Mouse (Mus musculus): ENCODE measurements at regions not wholly inside any gene's neighbourhood (a gene's known extent, or its start where the extent isn't known, plus 50 kb on each side); places are given as distances from the start of the nearest gene placed in this dataset.

DNA sequence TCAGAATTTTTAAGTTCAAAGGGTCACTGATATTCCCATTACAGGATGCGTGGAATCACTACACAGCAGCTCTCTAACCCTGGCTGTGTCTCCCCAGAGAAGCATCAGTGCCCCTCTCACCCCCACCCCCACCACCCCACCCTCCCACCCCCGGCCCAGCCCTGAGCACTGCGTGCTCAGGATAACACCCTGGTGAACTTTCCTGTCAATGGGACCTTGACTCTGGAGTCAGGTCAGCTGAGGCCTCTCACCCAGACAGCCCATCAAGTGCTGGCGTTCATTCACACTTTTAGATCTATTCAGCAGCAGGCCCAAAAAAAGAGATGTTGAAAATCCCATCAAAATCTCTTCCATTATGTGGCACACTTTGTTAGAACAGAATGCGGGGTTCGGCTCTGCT lies 148.6 kb upstream of the Lef1 start:
- Histone ChIP-seq H3K4me1 (replicated peaks; ENCODE audit: control insufficient read depth in 2 of 2, insufficient read depth in 2 of 2, low read length in 1 of 2) (no peaks in the 10 kb centered on the region), H3K27me3 (ENCODE audit: control insufficient read depth, insufficient read depth, low read length) (no peaks in the 10 kb centered on the region), H3K36me3 (replicated peaks; ENCODE audit: control insufficient read depth, insufficient read depth, low read depth) (no peaks in the 10 kb centered on the region), H3K9me3 (ENCODE audit: control insufficient read depth, low read length) (no peaks in the 10 kb centered on the region), H3K4me2 (ENCODE audit: low read depth) (no peak overlapping the region), H3K9ac (replicated peaks) (no peak overlapping the region), H3K27ac (no peak overlapping the region), H3K4me3 (ENCODE audit: insufficient read depth in 1 of 2, low read depth in 2 of 2, low read length in 2 of 2) (no peak overlapping the region)
- TF ChIP-seq CTCF (IDR thresholded peaks at IDR 0.05; ENCODE audit: low read depth) (no peak), EP300 (IDR thresholded peaks at IDR 0.05; ENCODE audit: low read depth) (no peak)
- 46% methylated on average over 6 of the region's 6 CpGs for WGBS (ENCODE audit: insufficient replicate concordance)
- ATAC-seq (ENCODE audit: insufficient read depth), result no peak
- DNase-seq (ENCODE audit: low read depth in 3 of 3, low spot score in 3 of 3), result no peak

DNA sequence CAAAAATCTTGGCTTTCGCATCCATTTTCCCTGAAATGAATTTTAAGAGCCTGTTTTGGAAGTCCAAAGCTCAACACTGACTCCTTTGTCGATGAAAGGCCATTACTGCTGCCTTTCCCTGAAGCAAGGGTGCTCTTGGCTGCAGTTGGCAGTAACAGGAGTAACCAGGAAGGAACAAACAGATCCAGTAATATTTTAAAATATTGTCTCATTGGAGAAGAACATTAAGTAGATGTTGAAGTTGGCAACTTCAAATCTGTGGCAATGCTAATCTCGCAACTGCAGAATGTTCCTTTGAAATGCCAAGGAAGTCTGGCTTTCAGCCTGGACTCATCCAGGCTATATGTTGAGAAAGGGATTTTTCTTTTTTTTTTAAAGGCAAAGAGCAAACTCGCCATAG lies 154.3 kb upstream of the Lef1 start:
- WGBS (ENCODE audit: insufficient replicate concordance), result 52% methylated on average over 4 of the region's 4 CpGs
- H3K36me3 ChIP-seq (replicated peaks; ENCODE audit: control insufficient read depth, insufficient read depth, low read depth), result no peaks in the 10 kb centered on the region
- no peak overlapping the region for H3K4me3 ChIP-seq (ENCODE audit: insufficient read depth in 1 of 2, low read depth in 2 of 2, low read length in 2 of 2)
- ATAC-seq (ENCODE audit: insufficient read depth) (no peak), DNase-seq (ENCODE audit: low read depth in 3 of 3, low spot score in 3 of 3) (no peak)
- no peak overlapping the region for H3K4me2 ChIP-seq (ENCODE audit: low read depth)
- H3K4me1 ChIP-seq (replicated peaks; ENCODE audit: control insufficient read depth in 2 of 2, insufficient read depth in 2 of 2, low read length in 1 of 2), result no peaks in the 10 kb centered on the region
- no peak for TF ChIP-seq CTCF (IDR thresholded peaks at IDR 0.05; ENCODE audit: low read depth)
- TF ChIP-seq EP300 (IDR thresholded peaks at IDR 0.05; ENCODE audit: low read depth), result no peak
- no peaks in the 10 kb centered on the region for H3K9me3 ChIP-seq (ENCODE audit: control insufficient read depth, low read length)
- no peak overlapping the region for H3K27ac ChIP-seq
- no peaks in the 10 kb centered on the region for H3K27me3 ChIP-seq (ENCODE audit: control insufficient read depth, insufficient read depth, low read length)
- H3K9ac ChIP-seq (replicated peaks), result no peak overlapping the region

DNA sequence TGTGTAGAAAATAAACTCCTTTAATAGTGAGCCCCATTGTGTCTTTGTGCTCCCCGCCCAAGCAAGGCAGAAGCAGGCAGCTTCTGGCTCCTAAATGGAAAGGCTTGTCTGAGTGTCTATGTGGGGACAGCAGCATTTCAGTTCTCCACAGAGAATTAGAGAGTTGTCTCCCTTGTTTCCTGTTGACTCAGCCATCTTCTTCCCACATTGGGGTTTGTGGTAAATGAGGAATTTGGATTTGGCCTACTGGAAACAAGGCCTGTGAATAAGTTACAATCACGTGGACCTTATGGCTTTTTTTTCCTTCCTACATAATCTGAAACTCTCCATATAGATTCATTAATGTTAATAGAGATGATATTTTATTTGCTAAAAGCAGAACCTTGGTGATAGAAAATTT lies 158.9 kb upstream of the Lef1 start:
- no peaks in the 10 kb centered on the region for H3K36me3 ChIP-seq (replicated peaks; ENCODE audit: control insufficient read depth, insufficient read depth, low read depth)
- H3K4me3 ChIP-seq (ENCODE audit: insufficient read depth in 1 of 2, low read depth in 2 of 2, low read length in 2 of 2), result no peak overlapping the region
- H3K4me1 ChIP-seq (replicated peaks; ENCODE audit: control insufficient read depth in 2 of 2, insufficient read depth in 2 of 2, low read length in 1 of 2), result no peaks in the 10 kb centered on the region
- H3K27ac ChIP-seq, result no peak overlapping the region
- no peak for TF ChIP-seq EP300 (IDR thresholded peaks at IDR 0.05; ENCODE audit: low read depth)
- TF ChIP-seq CTCF (IDR thresholded peaks at IDR 0.05; ENCODE audit: low read depth), result no peak
- H3K9me3 ChIP-seq (ENCODE audit: control insufficient read depth, low read length), result no peaks in the 10 kb centered on the region
- no peaks in the 10 kb centered on the region for H3K27me3 ChIP-seq (ENCODE audit: control insufficient read depth, insufficient read depth, low read length)
- ATAC-seq (ENCODE audit: insufficient read depth) (no peak), DNase-seq (ENCODE audit: low read depth in 3 of 3, low spot score in 3 of 3) (no peak)
- H3K9ac ChIP-seq (replicated peaks), result no peak overlapping the region
- H3K4me2 ChIP-seq (ENCODE audit: low read depth), result no peak overlapping the region
- 33% methylated on average over 2 of the region's 2 CpGs for WGBS (ENCODE audit: insufficient replicate concordance)

DNA sequence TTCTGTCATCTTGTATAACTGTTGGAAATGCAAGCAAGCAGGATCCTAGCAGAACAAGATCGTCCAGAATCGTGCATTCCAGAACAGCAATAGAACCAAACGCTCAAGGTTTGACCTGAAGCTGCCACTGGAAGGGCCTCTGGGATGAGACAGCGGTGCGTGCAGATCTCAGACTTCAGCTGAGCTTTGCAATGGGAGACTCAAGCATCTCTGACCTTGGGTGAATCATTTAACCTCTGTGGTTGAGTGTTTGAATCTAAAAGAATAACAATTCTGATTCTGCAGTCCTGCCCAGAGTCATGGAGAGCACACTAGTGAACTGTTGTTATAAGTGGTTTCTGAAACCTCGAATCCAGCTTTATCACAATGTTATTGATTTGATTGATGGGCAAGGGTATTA lies 159.4 kb upstream of the Lef1 start:
- no peak overlapping the region for H3K4me2 ChIP-seq (ENCODE audit: low read depth)
- no peaks in the 10 kb centered on the region for H3K27me3 ChIP-seq (ENCODE audit: control insufficient read depth, insufficient read depth, low read length)
- DNase-seq (ENCODE audit: low read depth in 3 of 3, low spot score in 3 of 3) (no peak), ATAC-seq (ENCODE audit: insufficient read depth) (no peak)
- no peak overlapping the region for H3K4me3 ChIP-seq (ENCODE audit: insufficient read depth in 1 of 2, low read depth in 2 of 2, low read length in 2 of 2)
- H3K9ac ChIP-seq (replicated peaks), result no peak overlapping the region
- H3K36me3 ChIP-seq (replicated peaks; ENCODE audit: control insufficient read depth, insufficient read depth, low read depth), result no peaks in the 10 kb centered on the region
- no peak for TF ChIP-seq CTCF (IDR thresholded peaks at IDR 0.05; ENCODE audit: low read depth)
- no peak for TF ChIP-seq EP300 (IDR thresholded peaks at IDR 0.05; ENCODE audit: low read depth)
- H3K27ac ChIP-seq, result no peak overlapping the region
- no peaks in the 10 kb centered on the region for H3K9me3 ChIP-seq (ENCODE audit: control insufficient read depth, low read length)
- 57% methylated on average over 6 of the region's 6 CpGs for WGBS (ENCODE audit: insufficient replicate concordance)
- H3K4me1 ChIP-seq (replicated peaks; ENCODE audit: control insufficient read depth in 2 of 2, insufficient read depth in 2 of 2, low read length in 1 of 2), result no peaks in the 10 kb centered on the region

DNA sequence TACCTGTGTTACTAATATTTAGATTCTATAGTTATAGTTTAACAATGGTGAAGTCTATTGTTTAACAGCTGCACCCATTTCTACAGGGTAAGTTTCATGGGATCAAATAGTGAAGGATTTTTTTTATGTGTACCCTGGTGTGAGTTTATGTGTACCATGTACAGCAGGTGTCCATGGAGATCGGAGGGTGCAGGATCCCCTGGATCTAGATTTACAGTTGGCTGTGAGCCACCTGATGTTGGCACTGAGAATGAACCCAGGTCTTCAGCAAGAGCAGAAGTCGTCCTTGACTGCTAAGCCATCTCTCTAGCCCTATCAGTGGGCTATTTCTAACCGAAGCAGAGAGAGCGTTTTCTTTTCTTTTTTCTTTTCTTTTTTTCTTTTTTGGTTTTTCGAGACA lies 162.4 kb upstream of the Lef1 start:
- Histone ChIP-seq H3K4me2 (ENCODE audit: low read depth) (no peak overlapping the region), H3K36me3 (replicated peaks; ENCODE audit: control insufficient read depth, insufficient read depth, low read depth) (no peaks in the 10 kb centered on the region), H3K9ac (replicated peaks) (no peak overlapping the region), H3K27me3 (ENCODE audit: control insufficient read depth, insufficient read depth, low read length) (no peaks in the 10 kb centered on the region), H3K4me3 (ENCODE audit: insufficient read depth in 1 of 2, low read depth in 2 of 2, low read length in 2 of 2) (no peak overlapping the region), H3K27ac (no peak overlapping the region), H3K4me1 (replicated peaks; ENCODE audit: control insufficient read depth in 2 of 2, insufficient read depth in 2 of 2, low read length in 1 of 2) (no peaks in the 10 kb centered on the region), H3K9me3 (ENCODE audit: control insufficient read depth, low read length) (no peaks in the 10 kb centered on the region)
- DNase-seq (ENCODE audit: low read depth in 3 of 3, low spot score in 3 of 3) (no peak), ATAC-seq (ENCODE audit: insufficient read depth) (no peak)
- WGBS (ENCODE audit: insufficient replicate concordance), result 75% methylated on average over 5 of the region's 5 CpGs
- TF ChIP-seq EP300 (IDR thresholded peaks at IDR 0.05; ENCODE audit: low read depth), result no peak
- no peak for TF ChIP-seq CTCF (IDR thresholded peaks at IDR 0.05; ENCODE audit: low read depth)

DNA sequence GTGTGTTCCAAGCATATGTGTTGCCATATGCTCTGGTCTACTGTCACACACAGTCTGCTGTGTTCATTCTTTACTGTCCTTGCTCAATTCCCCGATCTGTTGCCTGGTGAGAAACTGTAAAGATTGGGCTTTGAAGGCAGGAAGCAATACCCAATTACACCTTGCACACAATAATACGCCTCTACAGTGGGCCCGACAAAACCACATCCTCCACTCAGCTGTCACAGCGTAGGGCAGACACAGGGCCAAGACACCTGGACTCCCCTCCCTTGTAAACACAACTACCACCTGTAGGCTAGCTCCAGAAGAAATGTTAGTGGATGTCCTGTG lies 163.0 kb upstream of the Lef1 start:
- DNase-seq (ENCODE audit: low read depth in 3 of 3, low spot score in 3 of 3) (no peak), ATAC-seq (ENCODE audit: insufficient read depth) (no peak)
- Histone ChIP-seq H3K4me1 (replicated peaks; ENCODE audit: control insufficient read depth in 2 of 2, insufficient read depth in 2 of 2, low read length in 1 of 2) (no peaks in the 10 kb centered on the region), H3K9ac (replicated peaks) (no peak overlapping the region), H3K9me3 (ENCODE audit: control insufficient read depth, low read length) (no peaks in the 10 kb centered on the region), H3K27ac (no peak overlapping the region), H3K4me3 (ENCODE audit: insufficient read depth in 1 of 2, low read depth in 2 of 2, low read length in 2 of 2) (no peak overlapping the region), H3K36me3 (replicated peaks; ENCODE audit: control insufficient read depth, insufficient read depth, low read depth) (no peaks in the 10 kb centered on the region), H3K4me2 (ENCODE audit: low read depth) (no peak overlapping the region), H3K27me3 (ENCODE audit: control insufficient read depth, insufficient read depth, low read length) (no peaks in the 10 kb centered on the region)
- TF ChIP-seq EP300 (IDR thresholded peaks at IDR 0.05; ENCODE audit: low read depth) (no peak), CTCF (IDR thresholded peaks at IDR 0.05; ENCODE audit: low read depth) (no peak)
- 40% methylated on average over 4 of the region's 4 CpGs for WGBS (ENCODE audit: insufficient replicate concordance)

Data from liver, embryonic 14.5 days (tissue).